Mouse (Mus musculus) MEL (cell line): Measurements from ENCODE around the gene Ncbp2. TPM values are rescaled to one million over a fixed set of nuclear protein-coding genes. Genes with fewer than 3 reads are reported as not detected.

ENCODE experiments used
- DNase-seq: peaks from one replicate; pipeline ENCODE4 v3.0.0; 2011; ENCODE audit warnings: low read depth, low spot score
- H3K27ac ChIP-seq: 2 replicates; pipeline ENCODE4 v1.5.1; 2012; ENCODE audit warnings: low read depth, mild to moderate bottlenecking, control low read depth, low read length, moderate library complexity; ENCODE audit not compliant: control insufficient read depth
- H3K27me3 ChIP-seq, 2 experiments: fragments of 150-350 bp in 1 of 2; sonication (generic) in 1 of 2; 2 replicates each; pipeline ENCODE4 v1.6.1; 2012; ENCODE audit warnings: low read length in 2 of 2, mild to moderate bottlenecking in 2 of 2, improper control_type of control experiment in 1 of 2, moderate library complexity in 1 of 2; ENCODE audit not compliant: insufficient read depth in 2 of 2, control insufficient read depth in 1 of 2
- H3K36me3 ChIP-seq, 2 experiments: 2 replicates each; pipeline ENCODE4 v1.6.1; 2012 to 2014; ENCODE audit warnings: low read length in 2 of 2, improper control_type of control experiment in 1 of 2, inconsistent platforms in 1 of 2, mild to moderate bottlenecking in 1 of 2; ENCODE audit not compliant: insufficient read depth in 2 of 2, control insufficient read depth in 1 of 2
- H3K4me1 ChIP-seq, 2 experiments: fragments of 150-350 bp in 1 of 2; sonication (generic) in 1 of 2; 2 replicates each; pipeline ENCODE4 v1.6.1; 2012; ENCODE audit warnings: low read length in 2 of 2, improper control_type of control experiment in 1 of 2, mild to moderate bottlenecking in 1 of 2; ENCODE audit not compliant: insufficient read depth in 2 of 2, control insufficient read depth in 1 of 2
- H3K4me3 ChIP-seq, 2 experiments: fragments of 150-350 bp in 1 of 2; sonication (generic) in 1 of 2; 2 replicates each; pipeline ENCODE4 v1.5.1; 2012; ENCODE audit warnings: low read depth in 2 of 2, low read length in 2 of 2, mild to moderate bottlenecking in 2 of 2, moderate library complexity in 2 of 2, control low read depth in 1 of 2, improper control_type of control experiment in 1 of 2; ENCODE audit not compliant: control insufficient read depth in 1 of 2, insufficient read depth in 1 of 2
- H3K79me2 ChIP-seq: 2 replicates; pipeline ENCODE4 v1.6.1; 2012; ENCODE audit warnings: mild to moderate bottlenecking, low read length, moderate library complexity; ENCODE audit not compliant: control insufficient read depth, poor library complexity, insufficient read depth
- H3K9ac ChIP-seq: 2 replicates; pipeline ENCODE4 v1.6.1; 2012; ENCODE audit warnings: low read depth, mild to moderate bottlenecking, control low read depth, low read length, moderate library complexity; ENCODE audit not compliant: control insufficient read depth, poor library complexity, severe bottlenecking
- H3K9me3 ChIP-seq: fragments of 150-350 bp; sonication (generic); replicated peaks from 2 replicates; pipeline ENCODE4 v1.6.1; 2012; ENCODE audit warnings: mild to moderate bottlenecking, low read length, improper control_type of control experiment, moderate library complexity; ENCODE audit not compliant: insufficient read depth
- CHD1 ChIP-seq: IDR thresholded peaks from 2 replicates; pipeline ENCODE4 v1.6.1; 2012; ENCODE audit warnings: low read depth, mild to moderate bottlenecking, inconsistent platforms, low read length, improper control_type of control experiment
- CHD2 ChIP-seq: IDR thresholded peaks from 2 replicates; pipeline ENCODE4 v1.6.1; 2011; ENCODE audit warnings: low read length, improper control_type of control experiment
- CTCF ChIP-seq, 3 experiments: IDR thresholded peaks in 2 of 3; conservative IDR thresholded peaks in 1 of 3; 2 replicates each; pipeline ENCODE4 v1.5.1; 2011 to 2012; ENCODE audit warnings: low read length in 3 of 3, low read depth in 2 of 3, mild to moderate bottlenecking in 2 of 3, improper control_type of control experiment in 1 of 3, inconsistent platforms in 1 of 3, mixed read lengths in 1 of 3, moderate library complexity in 1 of 3; ENCODE audit not compliant: control insufficient read depth in 1 of 3, insufficient read depth in 1 of 3, poor library complexity in 1 of 3, severe bottlenecking in 1 of 3
- E2F4 ChIP-seq: IDR thresholded peaks from 2 replicates; pipeline ENCODE4 v1.6.1; 2011; ENCODE audit warnings: low read depth, low read length, improper control_type of control experiment, borderline replicate concordance
- ELF1 ChIP-seq: IDR thresholded peaks from 2 replicates; pipeline ENCODE4 v1.6.1; 2014; ENCODE audit warnings: low read depth, mild to moderate bottlenecking, inconsistent platforms, low read length, improper control_type of control experiment, moderate library complexity
- EP300 ChIP-seq, 2 experiments: IDR thresholded peaks; 2 replicates each; pipeline ENCODE4 v1.6.1; 2011; ENCODE audit warnings: improper control_type of control experiment in 2 of 2, low read length in 2 of 2, low read depth in 1 of 2, mild to moderate bottlenecking in 1 of 2
- ETS1 ChIP-seq: IDR thresholded peaks from 2 replicates; pipeline ENCODE4 v1.6.1; 2012; ENCODE audit warnings: low read depth, mild to moderate bottlenecking, inconsistent platforms, low read length, improper control_type of control experiment, moderate library complexity
- GABPA ChIP-seq: IDR thresholded peaks from 2 replicates; pipeline ENCODE4 v1.6.1; 2012; ENCODE audit warnings: low read depth, mild to moderate bottlenecking, inconsistent platforms, low read length, improper control_type of control experiment, moderate library complexity
- GATA1 ChIP-seq: IDR thresholded peaks from 2 replicates; pipeline ENCODE4 v1.6.1; 2011; ENCODE audit warnings: low read depth, low read length, improper control_type of control experiment
- JUND ChIP-seq: IDR thresholded peaks from 2 replicates; pipeline ENCODE4 v1.6.1; 2011; ENCODE audit warnings: low read depth, mild to moderate bottlenecking, improper control_type of control experiment, low read length
- MAX ChIP-seq: IDR thresholded peaks from 2 replicates; pipeline ENCODE4 v1.6.1; 2011; ENCODE audit warnings: low read length, improper control_type of control experiment
- MEF2A ChIP-seq: IDR thresholded peaks from 2 replicates; pipeline ENCODE4 v1.6.1; 2014; ENCODE audit warnings: low read depth, mild to moderate bottlenecking, inconsistent platforms, low read length, improper control_type of control experiment; ENCODE audit not compliant: poor library complexity, insufficient replicate concordance, severe bottlenecking; ENCODE audit errors: extremely low read depth
- MXI1 ChIP-seq: IDR thresholded peaks from 2 replicates; pipeline ENCODE4 v1.6.1; 2011; ENCODE audit warnings: mild to moderate bottlenecking, low read depth, low read length, improper control_type of control experiment
- MYB ChIP-seq: IDR thresholded peaks from 2 replicates; pipeline ENCODE4 v1.6.1; 2011; ENCODE audit warnings: mild to moderate bottlenecking, low read depth, low read length, improper control_type of control experiment
- NELFE ChIP-seq: IDR thresholded peaks from 2 replicates; pipeline ENCODE4 v1.6.1; 2011; ENCODE audit warnings: low read depth, low read length, improper control_type of control experiment
- NRF1 ChIP-seq: IDR thresholded peaks from 2 replicates; pipeline ENCODE4 v1.6.1; 2014; ENCODE audit warnings: low read depth, mild to moderate bottlenecking, inconsistent platforms, low read length, improper control_type of control experiment, moderate library complexity; ENCODE audit not compliant: poor library complexity, insufficient read depth, severe bottlenecking
- POLR2A ChIP-seq, 2 experiments: IDR thresholded peaks; 2 replicates each; pipeline ENCODE4 v1.6.1; 2011 to 2012; ENCODE audit warnings: low read length in 2 of 2, mild to moderate bottlenecking in 2 of 2, control low read depth in 1 of 2, improper control_type of control experiment in 1 of 2, low read depth in 1 of 2, moderate library complexity in 1 of 2; ENCODE audit not compliant: control insufficient read depth in 1 of 2, insufficient read depth in 1 of 2, poor library complexity in 1 of 2
- POLR2AphosphoS2 ChIP-seq: IDR thresholded peaks from 2 replicates; pipeline ENCODE4 v1.6.1; 2011; ENCODE audit warnings: low read length, improper control_type of control experiment
- RAD21 ChIP-seq: IDR thresholded peaks from 2 replicates; pipeline ENCODE4 v1.6.1; 2011; ENCODE audit warnings: mild to moderate bottlenecking, low read depth, low read length, improper control_type of control experiment
- SIN3A ChIP-seq: IDR thresholded peaks from 2 replicates; pipeline ENCODE4 v1.6.1; 2012; ENCODE audit warnings: low read length, improper control_type of control experiment, inconsistent platforms
- TAL1 ChIP-seq: IDR thresholded peaks from 2 replicates; pipeline ENCODE4 v1.6.1; 2012; ENCODE audit warnings: mild to moderate bottlenecking, inconsistent platforms, low read length, moderate library complexity, mixed read lengths
- TBP ChIP-seq: IDR thresholded peaks from 2 replicates; pipeline ENCODE4 v1.8.0; 2011; ENCODE audit warnings: low read depth, low read length, improper control_type of control experiment
- UBTF ChIP-seq: IDR thresholded peaks from 2 replicates; pipeline ENCODE4 v1.6.1; 2012; ENCODE audit warnings: low read depth, mild to moderate bottlenecking, inconsistent platforms, low read length, improper control_type of control experiment, moderate library complexity, borderline replicate concordance; ENCODE audit not compliant: insufficient read depth
- USF1 ChIP-seq: IDR thresholded peaks from 2 replicates; pipeline ENCODE4 v1.6.1; 2014; ENCODE audit warnings: low read depth, mild to moderate bottlenecking, inconsistent platforms, low read length, improper control_type of control experiment, moderate library complexity
- USF2 ChIP-seq, 2 experiments: IDR thresholded peaks; 2 replicates each; pipeline ENCODE4 v1.6.1; 2011 to 2012; ENCODE audit warnings: improper control_type of control experiment in 2 of 2, low read length in 2 of 2, borderline replicate concordance in 1 of 2, inconsistent platforms in 1 of 2, low read depth in 1 of 2, mild to moderate bottlenecking in 1 of 2; ENCODE audit not compliant: insufficient read depth in 1 of 2
- ZC3H11A ChIP-seq: IDR thresholded peaks from 2 replicates; pipeline ENCODE4 v1.6.1; 2012; ENCODE audit warnings: low read depth, mild to moderate bottlenecking, inconsistent platforms, low read length, improper control_type of control experiment
- ZKSCAN1 ChIP-seq: IDR thresholded peaks from 2 replicates; pipeline ENCODE4 v1.6.1; 2012; ENCODE audit warnings: low read depth, mild to moderate bottlenecking, inconsistent platforms, low read length, improper control_type of control experiment, moderate library complexity
- ZMIZ1 ChIP-seq: IDR thresholded peaks from 2 replicates; pipeline ENCODE4 v1.6.1; 2012; ENCODE audit warnings: low read depth, mild to moderate bottlenecking, inconsistent platforms, low read length, improper control_type of control experiment, moderate library complexity
- ZNF384 ChIP-seq: IDR thresholded peaks from 2 replicates; pipeline ENCODE4 v1.6.1; 2012; ENCODE audit warnings: low read depth, mild to moderate bottlenecking, inconsistent platforms, low read length, improper control_type of control experiment
- polyA plus RNA-seq, 2 experiments: library from polyadenylated mRNA; stranded (reverse) in 1 of 2; unstranded in 1 of 2; fragments of >175 nt in 1 of 2; fragments of >200 nt in 1 of 2; gene quantifications; 2 replicates each; pipeline versions ENCODE4 v1.2.1 to v1.2.4; 2012; ENCODE audit warnings: low replicate concordance in 2 of 2, low read depth in 1 of 2; ENCODE audit not compliant: insufficient read length in 2 of 2, insufficient read depth in 1 of 2, missing spikeins in 1 of 2
- total RNA-seq: library from RNA; depleted of rRNA; stranded (reverse); fragments of 300-350 nt; gene quantifications from 2 replicates; pipeline ENCODE4 v1.2.3, GENCODE M21; 2012

Gene Ncbp2
- total and polyA plus RNA-seq, 3 experiments: 100 to 222 TPM; not detected in 1

GRCm38 (mm10) chr16:31927412-31927811, 20.9 kb upstream of the Ncbp2 start:
- H3K27ac ChIP-seq: no peak overlapping the region
- TF ChIP-seq MYB: no peak
- TF ChIP-seq EP300 (IDR thresholded peaks at IDR 0.05; ENCODE audit: low read depth in 1 of 2, low read length in 2 of 2): no peak
- no peak for TF ChIP-seq USF2 (IDR thresholded peaks at IDR 0.05; ENCODE audit: borderline replicate concordance in 1 of 2, insufficient read depth in 1 of 2, low read depth in 1 of 2, low read length in 2 of 2)
- TF ChIP-seq ELF1: no peak
- no peak for TF ChIP-seq POLR2AphosphoS2
- TF ChIP-seq POLR2A (IDR thresholded peaks at IDR 0.05; ENCODE audit: control insufficient read depth in 1 of 2, insufficient read depth in 1 of 2, low read depth in 1 of 2, low read length in 2 of 2, poor library complexity in 1 of 2): no peak
- TF ChIP-seq TBP: no peak
- no peak for TF ChIP-seq RAD21
- TF ChIP-seq ETS1: no peak
- no peak for TF ChIP-seq USF1
- no peak for TF ChIP-seq SIN3A
- TF ChIP-seq MAX: no peak
- TF ChIP-seq MXI1: no peak
- TF ChIP-seq CTCF (IDR thresholded peaks at IDR 0.05 in 2 of 3, conservative IDR thresholded peaks at IDR 0.05 in 1 of 3; ENCODE audit: control insufficient read depth in 1 of 3, insufficient read depth in 1 of 3, low read depth in 2 of 3, low read length in 3 of 3, poor library complexity in 1 of 3, severe bottlenecking in 1 of 3): no peak
- no peak for TF ChIP-seq MEF2A
- TF ChIP-seq ZNF384: no peak
- no peak for TF ChIP-seq CHD1
- TF ChIP-seq GATA1: no peak
- no peak for TF ChIP-seq NELFE
- H3K9ac ChIP-seq: no peak overlapping the region
- H3K4me3 ChIP-seq: no peak overlapping the region
- no peaks in the 10 kb centered on the region for H3K36me3 ChIP-seq
- no peaks in the 10 kb centered on the region for H3K9me3 ChIP-seq
- H3K27me3 ChIP-seq: peaks cover 0 to 3% of the 10 kb centered on the region in 2 experiments; a peak in 1 of 4 replicates
- no peaks in the 10 kb centered on the region for H3K79me2 ChIP-seq
- H3K4me1 ChIP-seq: peaks cover 0 to 7% of the 10 kb centered on the region in 2 experiments; a peak in 1 of 4 replicates
- DNase-seq: no peak

GRCm38 (mm10) chr16:31931330-31931729, 17.0 kb upstream of the Ncbp2 start:
- no peaks in the 10 kb centered on the region for H3K36me3 ChIP-seq
- H3K9ac ChIP-seq: no peak overlapping the region
- no peaks in the 10 kb centered on the region for H3K9me3 ChIP-seq
- no peaks in the 10 kb centered on the region for H3K79me2 ChIP-seq
- H3K27ac ChIP-seq: no peak overlapping the region
- DNase-seq: no peak
- peaks cover 0 to 6% of the 10 kb centered on the region in 2 experiments; a peak in 1 of 4 replicates for H3K4me1 ChIP-seq
- H3K4me3 ChIP-seq: no peak overlapping the region
- peaks cover 0 to 1% of the 10 kb centered on the region in 2 experiments; a peak in 1 of 4 replicates for H3K27me3 ChIP-seq
- no peak for TF ChIP-seq GABPA
- no peak for TF ChIP-seq TAL1
- no peak for TF ChIP-seq ETS1
- TF ChIP-seq RAD21: no peak
- no peak for TF ChIP-seq MXI1
- TF ChIP-seq E2F4: no peak
- no peak for TF ChIP-seq ZC3H11A
- no peak for TF ChIP-seq NELFE
- TF ChIP-seq CHD1: no peak
- no peak for TF ChIP-seq ZNF384
- TF ChIP-seq CHD2: no peak
- TF ChIP-seq ZMIZ1: no peak
- TF ChIP-seq UBTF: no peak
- TF ChIP-seq NRF1: no peak
- TF ChIP-seq ZKSCAN1: no peak
- no peak for TF ChIP-seq JUND
- TF ChIP-seq TBP: no peak
